9 mouse cellular contexts compared by ENCODE assay signal in the genomic region with DNA sequence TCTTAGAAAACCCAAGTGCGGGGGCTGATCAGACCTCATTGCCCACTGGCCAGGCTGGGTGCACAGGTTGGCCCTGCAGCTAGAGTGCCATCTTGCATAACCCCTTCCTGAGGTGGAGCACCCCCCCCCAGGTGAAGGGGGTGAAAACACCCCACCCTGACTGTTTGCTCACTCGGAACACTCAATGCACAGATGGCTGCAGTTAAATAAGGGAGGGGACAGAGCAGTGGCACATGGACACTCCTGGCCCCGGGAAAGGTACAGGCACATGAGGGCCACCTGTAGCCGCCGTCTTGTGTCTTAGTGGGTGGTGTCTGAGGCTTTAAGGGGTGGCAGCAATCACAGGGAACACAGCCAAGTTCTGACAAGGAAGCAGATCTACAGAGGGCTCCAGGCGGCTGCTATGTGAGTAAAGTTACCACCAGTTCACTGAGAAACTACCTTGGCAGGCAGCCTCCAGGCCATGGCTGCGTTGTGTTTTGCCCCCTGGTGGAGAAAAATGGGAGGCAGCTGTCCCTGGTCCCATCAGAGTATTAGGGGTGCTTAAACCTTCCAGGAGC. TPM values are rescaled to one million over a fixed set of nuclear protein-coding genes. Genes with fewer than 3 reads are reported as not detected.
DNase-seq lines count a peak whose midpoint lies in the region; ATAC-seq and TF ChIP-seq lines count a peak whose summit lies in the region.
"Had no signal": no experiment of that assay in that cellular context is flagged by ENCODE, and none has a peak within 500 bp of the region (broad histone marks: within the 10 kb centered on the region; RNA-seq: fewer than 3 reads in every experiment).

No protein-coding gene starts in this region.

- DNase-seq in midbrain, embryonic 14.5 days: peak; percentile 78
- peak; percentile 83 for DNase-seq in brain, embryonic 14.5 days (ENCODE audit: low read depth)
- DNase-seq in forebrain, embryonic 14.5 days (ENCODE audit: low spot score): peak; percentile 83
- peak; percentile 76 for DNase-seq in limb, embryonic 11.5 days (ENCODE audit: low spot score)
- DNase-seq in natural killer cell, adult 2 months (ENCODE audit: low spot score in 2 of 2): peak; percentile 44 to 78
- DNase-seq in thymus, postnatal 0 days (ENCODE audit: low spot score): peak; percentile 76

- H3K4me3 ChIP-seq in midbrain, embryonic 14.5 days (replicated peaks; ENCODE audit: low read depth, low read length): no peak overlapping the region
- H3K4me3 ChIP-seq in midbrain, embryonic 16.5 days (ENCODE audit: low read depth, low read length): no peak overlapping the region
- no peak overlapping the region for H3K4me3 ChIP-seq in forebrain, embryonic 14.5 days (ENCODE audit: low read depth, low read length)
- H3K4me3 ChIP-seq in hindbrain, embryonic 16.5 days (ENCODE audit: low read length): no peak overlapping the region
- no peak overlapping the region for H3K4me3 ChIP-seq in limb, embryonic 11.5 days (ENCODE audit: low read depth, low read length)
- H3K4me3 ChIP-seq: embryonic facial prominence, embryonic 12.5 days had no signal

- H3K27me3 ChIP-seq in midbrain, embryonic 14.5 days (ENCODE audit: control insufficient read depth, insufficient read depth, low read length): no peaks in the 10 kb centered on the region
- no peaks in the 10 kb centered on the region for H3K27me3 ChIP-seq in midbrain, embryonic 16.5 days (ENCODE audit: control insufficient read depth, insufficient read depth, low read depth, low read length)
- no peaks in the 10 kb centered on the region for H3K27me3 ChIP-seq in forebrain, embryonic 14.5 days (replicated peaks; ENCODE audit: control insufficient read depth, insufficient read depth, low read length)
- no peaks in the 10 kb centered on the region for H3K27me3 ChIP-seq in hindbrain, embryonic 16.5 days (replicated peaks; ENCODE audit: control insufficient read depth, insufficient read depth, low read length)
- H3K27me3 ChIP-seq in limb, embryonic 11.5 days (ENCODE audit: control insufficient read depth, insufficient read depth, low read length): no peaks in the 10 kb centered on the region

- no peak for TF ChIP-seq POLR2A in brain, embryonic 14.5 days (IDR thresholded peaks at IDR 0.05; ENCODE audit: borderline replicate concordance, extremely low read depth, insufficient read depth, insufficient read length, poor library complexity, severe bottlenecking)

- peaks cover under 1% of the 10 kb centered on the region; the same call in 1 of the 2 replicates for H3K9me3 ChIP-seq in midbrain, embryonic 14.5 days (ENCODE audit: control insufficient read depth, low read length)
- H3K9me3 ChIP-seq in midbrain, embryonic 16.5 days (replicated peaks; ENCODE audit: control insufficient read depth, low read length, poor library complexity, severe bottlenecking): no peaks in the 10 kb centered on the region
- H3K9me3 ChIP-seq in forebrain, embryonic 14.5 days (replicated peaks; ENCODE audit: control insufficient read depth, low read length): no peaks in the 10 kb centered on the region
- H3K9me3 ChIP-seq in hindbrain, embryonic 16.5 days (ENCODE audit: control insufficient read depth, low read length): 0 out of 2 replicates have a peak, but pooled peaks cover under 1% of the 10 kb centered on the region
- H3K9me3 ChIP-seq in limb, embryonic 11.5 days (ENCODE audit: control insufficient read depth, low read length): no peaks in the 10 kb centered on the region
- H3K9me3 ChIP-seq: embryonic facial prominence, embryonic 12.5 days had no signal

- peak; percentile 79 for TF ChIP-seq CTCF in brain, embryonic 14.5 days (IDR thresholded peaks at IDR 0.05; ENCODE audit: borderline replicate concordance, extremely low read depth, insufficient read depth, insufficient read length)

- H3K4me2 ChIP-seq in midbrain, embryonic 14.5 days (ENCODE audit: low read length): no peak overlapping the region
- H3K4me2 ChIP-seq in midbrain, embryonic 16.5 days (ENCODE audit: low read length): no peak overlapping the region
- H3K4me2 ChIP-seq in forebrain, embryonic 14.5 days (ENCODE audit: low read length): no peak overlapping the region
- H3K4me2 ChIP-seq in hindbrain, embryonic 16.5 days (ENCODE audit: low read length): no peak overlapping the region
- H3K4me2 ChIP-seq in limb, embryonic 11.5 days (ENCODE audit: low read depth, severe bottlenecking): no peak overlapping the region
- H3K4me2 ChIP-seq: embryonic facial prominence, embryonic 12.5 days had no signal

- H3K9ac ChIP-seq in midbrain, embryonic 14.5 days (replicated peaks; ENCODE audit: low read length): no peak overlapping the region
- H3K9ac ChIP-seq in midbrain, embryonic 16.5 days (ENCODE audit: low read depth, low read length): no peak overlapping the region
- no peak overlapping the region for H3K9ac ChIP-seq in forebrain, embryonic 14.5 days (ENCODE audit: low read length)
- no peak overlapping the region for H3K9ac ChIP-seq in hindbrain, embryonic 16.5 days (ENCODE audit: low read depth, low read length)
- H3K9ac ChIP-seq in limb, embryonic 11.5 days (ENCODE audit: low read length): no peak overlapping the region
- H3K9ac ChIP-seq: embryonic facial prominence, embryonic 12.5 days had no signal

- H3K4me1 ChIP-seq in midbrain, embryonic 14.5 days (ENCODE audit: control insufficient read depth, insufficient read depth, low read length): peaks cover 7% of the 10 kb centered on the region
- peaks cover 22% of the 10 kb centered on the region for H3K4me1 ChIP-seq in midbrain, embryonic 16.5 days (ENCODE audit: control insufficient read depth, insufficient read depth, low read length)
- peaks cover 41% of the 10 kb centered on the region for H3K4me1 ChIP-seq in forebrain, embryonic 14.5 days (ENCODE audit: control insufficient read depth, insufficient read depth, low read length)
- H3K4me1 ChIP-seq in hindbrain, embryonic 16.5 days (ENCODE audit: control insufficient read depth, insufficient read depth, low read depth, low read length): peaks cover 16% of the 10 kb centered on the region
- no peaks in the 10 kb centered on the region for H3K4me1 ChIP-seq in limb, embryonic 11.5 days (ENCODE audit: control insufficient read depth, insufficient read depth, low read length)

- no peak for ATAC-seq in midbrain, embryonic 14.5 days (ENCODE audit: low FRiP score, low TSS enrichment)
- no peak for ATAC-seq in midbrain, embryonic 16.5 days
- ATAC-seq in forebrain, embryonic 14.5 days: no peak
- no peak for ATAC-seq in hindbrain, embryonic 16.5 days
- no peak for ATAC-seq in limb, embryonic 11.5 days (ENCODE audit: insufficient number of reproducible peaks, low FRiP score, low TSS enrichment, low read depth)

- WGBS in midbrain, embryonic 14.5 days: 64% methylated on average over 7 of the region's 7 CpGs
- WGBS in midbrain, embryonic 16.5 days: 57% methylated on average over 7 of the region's 7 CpGs
- WGBS in forebrain, embryonic 14.5 days: 40% methylated on average over 7 of the region's 7 CpGs
- 51% methylated on average over 7 of the region's 7 CpGs for WGBS in hindbrain, embryonic 16.5 days
- 61% methylated on average over 7 of the region's 7 CpGs for WGBS in limb, embryonic 11.5 days

- H3K27ac ChIP-seq in midbrain, embryonic 14.5 days (replicated peaks; ENCODE audit: low read depth, low read length): no peak overlapping the region
- H3K27ac ChIP-seq in midbrain, embryonic 16.5 days (ENCODE audit: low read length): no peak overlapping the region
- peak overlapping the region; percentile 90; the same call in 1 of the 2 replicates for H3K27ac ChIP-seq in forebrain, embryonic 14.5 days (ENCODE audit: low read depth, low read length)
- peak overlapping the region; percentile 9; the same call in 1 of the 2 replicates for H3K27ac ChIP-seq in hindbrain, embryonic 16.5 days (ENCODE audit: low read depth, low read length)
- no peak overlapping the region for H3K27ac ChIP-seq in limb, embryonic 11.5 days (replicated peaks; ENCODE audit: low read depth, low read length)
- H3K27ac ChIP-seq: embryonic facial prominence, embryonic 12.5 days had no signal

- H3K36me3 ChIP-seq in midbrain, embryonic 14.5 days (ENCODE audit: control insufficient read depth, insufficient read depth, low read length): 0 out of 2 replicates have a peak, but pooled peaks cover 20% of the 10 kb centered on the region
- peaks cover 8% of the 10 kb centered on the region for H3K36me3 ChIP-seq in midbrain, embryonic 16.5 days (ENCODE audit: control insufficient read depth, insufficient read depth, low read length)
- peaks cover 10% of the 10 kb centered on the region for H3K36me3 ChIP-seq in forebrain, embryonic 14.5 days (ENCODE audit: control insufficient read depth, insufficient read depth, low read length)
- H3K36me3 ChIP-seq in hindbrain, embryonic 16.5 days (ENCODE audit: control insufficient read depth, insufficient read depth, low read length): peaks cover 8% of the 10 kb centered on the region
- H3K36me3 ChIP-seq in limb, embryonic 11.5 days (ENCODE audit: control insufficient read depth, insufficient read depth, low read length): no peaks in the 10 kb centered on the region; the same call in 1 of the 2 replicates

RNA-seq across cellular contexts. Expression of gene Ttyh3, which starts 14.9 kb away (rescaled TPM):
- polyA plus RNA-seq in midbrain, embryonic 14.5 days (2014; fragmentation: Nextera tagmentation; extraction: Ambion mirVana): 72.1 and 86.7 TPM in 2 replicates
- 56.0 and 61.5 TPM in 2 replicates for polyA plus RNA-seq in midbrain, embryonic 16.5 days (2015; fragmentation: Nextera tagmentation; extraction: Ambion mirVana)
- polyA plus RNA-seq in brain, embryonic 14.5 days (2012; rRNA removed): 164 and 280 TPM in 2 replicates
- 65.8 and 72.3 TPM in 2 replicates for polyA plus RNA-seq in forebrain, embryonic 14.5 days (2014; fragmentation: Nextera tagmentation; extraction: Ambion mirVana)
- 56.0 and 68.9 TPM in 2 replicates for polyA plus RNA-seq in hindbrain, embryonic 16.5 days (2015; fragmentation: Nextera tagmentation; extraction: Ambion mirVana)
- polyA plus RNA-seq in limb, embryonic 11.5 days (2014; fragmentation: Nextera tagmentation; extraction: Ambion mirVana): 51.4 and 58.3 TPM in 2 replicates
- 10.4 and 12.3 TPM in 2 replicates for polyA plus RNA-seq in thymus, postnatal 0 days (2015; fragmentation: Nextera tagmentation; extraction: Ambion mirVana)

RNA-seq across cellular contexts. Expression of gene Iqce, which starts 38.5 kb away (rescaled TPM):
- polyA plus RNA-seq in midbrain, embryonic 14.5 days (2014; fragmentation: Nextera tagmentation; extraction: Ambion mirVana): 22.9 and 25.0 TPM in 2 replicates
- 30.5 and 31.5 TPM in 2 replicates for polyA plus RNA-seq in midbrain, embryonic 16.5 days (2015; fragmentation: Nextera tagmentation; extraction: Ambion mirVana)
- polyA plus RNA-seq in brain, embryonic 14.5 days (2012; rRNA removed): 42.4 and 49.9 TPM in 2 replicates
- polyA plus RNA-seq in forebrain, embryonic 14.5 days (2014; fragmentation: Nextera tagmentation; extraction: Ambion mirVana): 13.4 and 18.9 TPM in 2 replicates
- 27.9 and 28.6 TPM in 2 replicates for polyA plus RNA-seq in hindbrain, embryonic 16.5 days (2015; fragmentation: Nextera tagmentation; extraction: Ambion mirVana)
- polyA plus RNA-seq in limb, embryonic 11.5 days (2014; fragmentation: Nextera tagmentation; extraction: Ambion mirVana): 15.1 and 22.7 TPM in 2 replicates
- polyA plus RNA-seq in thymus, postnatal 0 days (2015; fragmentation: Nextera tagmentation; extraction: Ambion mirVana): 11.4 and 13.0 TPM in 2 replicates

RNA-seq across cellular contexts. Expression of gene Brat1, which starts 41.1 kb away (rescaled TPM):
- 18.3 and 19.0 TPM in 2 replicates for polyA plus RNA-seq in midbrain, embryonic 14.5 days (2014; fragmentation: Nextera tagmentation; extraction: Ambion mirVana)
- polyA plus RNA-seq in midbrain, embryonic 16.5 days (2015; fragmentation: Nextera tagmentation; extraction: Ambion mirVana): 21.8 and 24.8 TPM in 2 replicates
- polyA plus RNA-seq in brain, embryonic 14.5 days (2012; rRNA removed): 28.6 and 34.3 TPM in 2 replicates
- 14.3 and 19.8 TPM in 2 replicates for polyA plus RNA-seq in forebrain, embryonic 14.5 days (2014; fragmentation: Nextera tagmentation; extraction: Ambion mirVana)
- 24.3 and 27.4 TPM in 2 replicates for polyA plus RNA-seq in hindbrain, embryonic 16.5 days (2015; fragmentation: Nextera tagmentation; extraction: Ambion mirVana)
- polyA plus RNA-seq in limb, embryonic 11.5 days (2014; fragmentation: Nextera tagmentation; extraction: Ambion mirVana): 11.7 and 12.0 TPM in 2 replicates
- 22.6 and 22.7 TPM in 2 replicates for polyA plus RNA-seq in thymus, postnatal 0 days (2015; fragmentation: Nextera tagmentation; extraction: Ambion mirVana)

RNA-seq across cellular contexts. Expression of gene Lfng, which starts 56.6 kb away (rescaled TPM):
- 20.5 and 25.2 TPM in 2 replicates for polyA plus RNA-seq in midbrain, embryonic 14.5 days (2014; fragmentation: Nextera tagmentation; extraction: Ambion mirVana)
- 18.4 and 23.1 TPM in 2 replicates for polyA plus RNA-seq in midbrain, embryonic 16.5 days (2015; fragmentation: Nextera tagmentation; extraction: Ambion mirVana)
- 55.8 and 73.4 TPM in 2 replicates for polyA plus RNA-seq in brain, embryonic 14.5 days (2012; rRNA removed)
- 30.9 TPM in 2 replicates for polyA plus RNA-seq in forebrain, embryonic 14.5 days (2014; fragmentation: Nextera tagmentation; extraction: Ambion mirVana)
- polyA plus RNA-seq in hindbrain, embryonic 16.5 days (2015; fragmentation: Nextera tagmentation; extraction: Ambion mirVana): 27.1 and 30.2 TPM in 2 replicates
- 9.0 and 10.8 TPM in 2 replicates for polyA plus RNA-seq in limb, embryonic 11.5 days (2014; fragmentation: Nextera tagmentation; extraction: Ambion mirVana)
- 13.2 and 13.3 TPM in 2 replicates for polyA plus RNA-seq in thymus, postnatal 0 days (2015; fragmentation: Nextera tagmentation; extraction: Ambion mirVana)

Comparison
In these comparisons a context has a peak if more than half of its experiments do, and no peak if none do; other contexts are left out.
1. H3K27ac ChIP-seq: peak in forebrain, embryonic 14.5 days (single experiment) and hindbrain, embryonic 16.5 days (single experiment); none in midbrain, embryonic 14.5 days (single experiment), midbrain, embryonic 16.5 days (single experiment) and limb, embryonic 11.5 days (single experiment).
2. Peak in every context shown above with its lines, with median percentiles within 50 percentile points of each other: DNase-seq.